Mouse (Mus musculus): ENCODE data around the gene Tmem41a. TPM values are rescaled to one million over a fixed set of nuclear protein-coding genes. Genes with fewer than 3 reads are reported as not detected.

Gene Tmem41a
- polyA plus RNA-seq, 1 experiment = 19.3 TPM

GRCm38 (mm10) chr16:21906902-21907301 lies 40.5 kb downstream of the Tmem41a start:
- H3K27ac ChIP-seq (ENCODE audit: control insufficient read depth, insufficient read depth, low read length) = no peak overlapping the region
- no peaks in the 10 kb centered on the region for H3K36me3 ChIP-seq (ENCODE audit: control insufficient read depth, insufficient read depth, low read length)
- WGBS = 95% methylated on average over 6 of the region's 6 CpGs
- no peaks in the 10 kb centered on the region for H3K4me1 ChIP-seq (replicated peaks; ENCODE audit: control insufficient read depth, insufficient read depth, low read length)
- H3K4me3 ChIP-seq (ENCODE audit: control insufficient read depth, insufficient read depth, low read length) = no peak overlapping the region
- H3K27me3 ChIP-seq (ENCODE audit: control insufficient read depth, insufficient read depth, low read length) = no peaks in the 10 kb centered on the region
- TF ChIP-seq POLR2A (IDR thresholded peaks at IDR 0.05; ENCODE audit: control insufficient read depth, extremely low read depth, insufficient read depth, low read length, poor library complexity) (no peak), CTCF (IDR thresholded peaks at IDR 0.05; ENCODE audit: borderline replicate concordance, control insufficient read depth, extremely low read depth, insufficient read depth, low read length, poor library complexity) (no peak)
- no peak for DNase-seq

DNA sequence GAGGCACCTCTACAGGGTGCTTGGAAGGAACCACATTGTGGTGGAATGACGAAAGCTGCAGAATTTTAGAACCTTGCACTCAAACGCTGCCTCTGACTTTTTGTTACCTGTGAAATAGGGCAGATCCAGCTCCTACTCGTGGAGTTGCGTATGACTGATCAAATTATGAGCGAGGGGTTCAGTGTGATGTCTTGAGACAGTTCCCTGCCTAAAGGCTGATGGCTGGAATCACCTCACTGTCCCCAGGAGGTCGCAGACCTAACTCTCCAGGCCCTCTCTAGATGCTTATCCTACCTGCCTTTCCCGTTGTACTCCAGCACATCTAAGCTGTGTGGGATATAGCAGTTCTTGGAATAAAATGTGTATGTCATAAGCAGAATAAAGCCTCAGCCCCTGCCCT lies 41.4 kb downstream of the Tmem41a start:
- DNase-seq = no peak
- no peak overlapping the region for H3K27ac ChIP-seq (ENCODE audit: control insufficient read depth, insufficient read depth, low read length)
- H3K36me3 ChIP-seq (ENCODE audit: control insufficient read depth, insufficient read depth, low read length) = no peaks in the 10 kb centered on the region
- no peak overlapping the region for H3K4me3 ChIP-seq (ENCODE audit: control insufficient read depth, insufficient read depth, low read length)
- TF ChIP-seq POLR2A (IDR thresholded peaks at IDR 0.05; ENCODE audit: control insufficient read depth, extremely low read depth, insufficient read depth, low read length, poor library complexity) (no peak), CTCF (IDR thresholded peaks at IDR 0.05; ENCODE audit: borderline replicate concordance, control insufficient read depth, extremely low read depth, insufficient read depth, low read length, poor library complexity) (no peak)
- WGBS = 97% methylated on average over 7 of the region's 7 CpGs
- H3K4me1 ChIP-seq (replicated peaks; ENCODE audit: control insufficient read depth, insufficient read depth, low read length) = no peaks in the 10 kb centered on the region
- no peaks in the 10 kb centered on the region for H3K27me3 ChIP-seq (ENCODE audit: control insufficient read depth, insufficient read depth, low read length)

GRCm38 (mm10) chr16:21904636-21905035 lies 42.7 kb downstream of the Tmem41a start:
- no peak for TF ChIP-seq CTCF (IDR thresholded peaks at IDR 0.05; ENCODE audit: borderline replicate concordance, control insufficient read depth, extremely low read depth, insufficient read depth, low read length, poor library complexity)
- no peak for TF ChIP-seq POLR2A (IDR thresholded peaks at IDR 0.05; ENCODE audit: control insufficient read depth, extremely low read depth, insufficient read depth, low read length, poor library complexity)
- no peaks in the 10 kb centered on the region for H3K36me3 ChIP-seq (ENCODE audit: control insufficient read depth, insufficient read depth, low read length)
- H3K27ac ChIP-seq (ENCODE audit: control insufficient read depth, insufficient read depth, low read length) = no peak overlapping the region
- no peaks in the 10 kb centered on the region for H3K4me1 ChIP-seq (replicated peaks; ENCODE audit: control insufficient read depth, insufficient read depth, low read length)
- 92% methylated on average over 10 of the region's 10 CpGs for WGBS
- no peaks in the 10 kb centered on the region for H3K27me3 ChIP-seq (ENCODE audit: control insufficient read depth, insufficient read depth, low read length)
- no peak for DNase-seq
- H3K4me3 ChIP-seq (ENCODE audit: control insufficient read depth, insufficient read depth, low read length) = no peak overlapping the region

DNA sequence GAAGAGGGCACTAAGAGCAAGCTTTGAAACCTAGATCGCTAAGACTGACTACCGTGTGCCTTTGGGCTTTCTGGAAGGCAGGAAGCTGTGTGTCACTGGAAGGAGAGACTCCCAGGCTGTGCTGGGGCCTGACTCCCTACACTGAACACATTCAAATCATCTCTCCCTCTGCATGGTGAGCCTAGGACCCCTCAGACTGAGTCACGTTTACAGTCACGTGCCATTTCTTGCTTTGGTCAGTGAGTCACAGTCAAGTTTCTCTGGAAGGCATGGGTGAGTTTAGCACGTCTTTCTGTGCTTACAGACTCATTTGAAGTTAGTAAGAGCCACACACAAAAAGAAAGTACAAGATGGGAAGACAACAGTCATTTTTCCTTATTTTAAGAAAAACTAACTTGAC lies 46.1 kb downstream of the Tmem41a start:
- WGBS = 88% methylated on average over 5 of the region's 5 CpGs
- no peaks in the 10 kb centered on the region for H3K36me3 ChIP-seq (ENCODE audit: control insufficient read depth, insufficient read depth, low read length)
- H3K4me1 ChIP-seq (replicated peaks; ENCODE audit: control insufficient read depth, insufficient read depth, low read length) = no peaks in the 10 kb centered on the region

DNA sequence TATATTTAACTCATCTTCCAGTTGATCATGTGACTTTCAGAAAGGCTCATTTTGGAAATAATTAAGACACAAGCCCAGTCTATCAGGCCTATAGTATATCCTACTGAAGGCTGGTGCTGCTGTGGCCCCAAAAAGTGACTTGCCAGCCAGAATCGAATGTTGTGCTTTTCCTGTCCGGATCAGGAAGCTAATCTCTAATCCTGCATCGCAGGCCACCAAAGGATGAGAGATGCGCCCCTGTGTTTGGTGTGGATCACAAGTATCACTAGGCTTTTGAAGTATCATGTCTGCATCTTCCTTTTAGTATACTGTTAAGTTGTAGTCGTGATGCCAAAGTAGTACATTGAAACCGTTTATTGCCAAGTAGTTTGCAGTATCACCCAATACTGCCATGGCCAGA lies 53.5 kb downstream of the Tmem41a start:
- no peak for DNase-seq
- TF ChIP-seq CTCF (IDR thresholded peaks at IDR 0.05; ENCODE audit: borderline replicate concordance, control insufficient read depth, extremely low read depth, insufficient read depth, low read length, poor library complexity) = no peak
- no peak for TF ChIP-seq POLR2A (IDR thresholded peaks at IDR 0.05; ENCODE audit: control insufficient read depth, extremely low read depth, insufficient read depth, low read length, poor library complexity)
- H3K4me1 ChIP-seq (replicated peaks; ENCODE audit: control insufficient read depth, insufficient read depth, low read length) = no peaks in the 10 kb centered on the region
- 93% methylated on average over 6 of the region's 6 CpGs for WGBS
- H3K36me3 ChIP-seq (ENCODE audit: control insufficient read depth, insufficient read depth, low read length) = no peaks in the 10 kb centered on the region
- no peak overlapping the region for H3K27ac ChIP-seq (ENCODE audit: control insufficient read depth, insufficient read depth, low read length)
- no peaks in the 10 kb centered on the region for H3K27me3 ChIP-seq (ENCODE audit: control insufficient read depth, insufficient read depth, low read length)
- H3K4me3 ChIP-seq (ENCODE audit: control insufficient read depth, insufficient read depth, low read length) = no peak overlapping the region

More for the DNA sequence above, 46.1 kb downstream of the Tmem41a start:
- no peak for TF ChIP-seq POLR2A (IDR thresholded peaks at IDR 0.05; ENCODE audit: control insufficient read depth, extremely low read depth, insufficient read depth, low read length, poor library complexity)
- no peak for TF ChIP-seq CTCF (IDR thresholded peaks at IDR 0.05; ENCODE audit: borderline replicate concordance, control insufficient read depth, extremely low read depth, insufficient read depth, low read length, poor library complexity)
- H3K4me3 ChIP-seq (ENCODE audit: control insufficient read depth, insufficient read depth, low read length) = no peak overlapping the region
- no peak overlapping the region for H3K27ac ChIP-seq (ENCODE audit: control insufficient read depth, insufficient read depth, low read length)
- H3K27me3 ChIP-seq (ENCODE audit: control insufficient read depth, insufficient read depth, low read length) = no peaks in the 10 kb centered on the region
- DNase-seq = no peak

DNA sequence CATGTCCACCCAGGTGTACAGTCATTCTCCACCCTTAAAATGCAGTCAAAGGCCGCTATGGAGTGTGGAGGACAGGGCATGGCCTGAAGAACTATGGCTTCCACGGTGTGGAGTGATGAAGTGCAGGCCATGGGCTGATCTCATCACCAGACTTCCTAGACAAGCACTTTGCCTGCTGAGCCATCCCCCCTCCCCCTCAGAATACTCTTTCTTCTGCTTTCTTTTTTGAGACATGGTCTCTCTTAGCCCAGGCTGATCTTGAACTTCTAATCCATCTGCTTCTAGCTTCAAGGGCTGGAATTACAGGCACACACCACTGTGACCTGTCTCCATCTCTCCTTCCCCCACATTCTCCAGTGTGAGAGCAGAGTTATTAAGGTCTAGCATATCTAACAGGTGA lies 59.8 kb downstream of the Tmem41a start:
- WGBS = 92% methylated on average over 2 of the region's 2 CpGs
- no peak for TF ChIP-seq CTCF (IDR thresholded peaks at IDR 0.05; ENCODE audit: borderline replicate concordance, control insufficient read depth, extremely low read depth, insufficient read depth, low read length, poor library complexity)
- no peak for TF ChIP-seq POLR2A (IDR thresholded peaks at IDR 0.05; ENCODE audit: control insufficient read depth, extremely low read depth, insufficient read depth, low read length, poor library complexity)
- H3K27ac ChIP-seq (ENCODE audit: control insufficient read depth, insufficient read depth, low read length) = no peak overlapping the region
- no peak for DNase-seq
- no peaks in the 10 kb centered on the region for H3K4me1 ChIP-seq (replicated peaks; ENCODE audit: control insufficient read depth, insufficient read depth, low read length)
- H3K27me3 ChIP-seq (ENCODE audit: control insufficient read depth, insufficient read depth, low read length) = no peaks in the 10 kb centered on the region
- H3K36me3 ChIP-seq (ENCODE audit: control insufficient read depth, insufficient read depth, low read length) = no peaks in the 10 kb centered on the region
- no peak overlapping the region for H3K4me3 ChIP-seq (ENCODE audit: control insufficient read depth, insufficient read depth, low read length)

Other genes with a start within 250 kb of the Tmem41a start
- 8.0 and 9.6 TPM in 2 replicates for gene Ehhadh, start 159.7 kb downstream of the Tmem41a start, polyA plus RNA-seq (2012; rRNA removed)
- gene Map3k13, start 153.2 kb downstream of the Tmem41a start, polyA plus RNA-seq (2012; rRNA removed) = 2.0 and 2.3 TPM in 2 replicates
- gene Liph, start 48.1 kb upstream of the Tmem41a start, polyA plus RNA-seq (2012; rRNA removed) = 1.9 and 2.7 TPM in 2 replicates
- 19.2 and 21.6 TPM in 2 replicates for gene Senp2, start 61.9 kb upstream of the Tmem41a start, polyA plus RNA-seq (2012; rRNA removed)
- 1.8 and 1.9 TPM in 2 replicates for gene Igf2bp2, start 215.7 kb upstream of the Tmem41a start, polyA plus RNA-seq (2012; rRNA removed)